Mouse (Mus musculus) neural tube, embryonic 10.5 days (tissue): ENCODE measurements around the gene Relt.

Experiments used
- DNase-seq: peaks from one replicate; pipeline ENCODE4 v3.0.0-alpha.2; 2017; ENCODE audit warnings: low spot score; ENCODE audit errors: extremely low spot score

Relt gene

DNA sequence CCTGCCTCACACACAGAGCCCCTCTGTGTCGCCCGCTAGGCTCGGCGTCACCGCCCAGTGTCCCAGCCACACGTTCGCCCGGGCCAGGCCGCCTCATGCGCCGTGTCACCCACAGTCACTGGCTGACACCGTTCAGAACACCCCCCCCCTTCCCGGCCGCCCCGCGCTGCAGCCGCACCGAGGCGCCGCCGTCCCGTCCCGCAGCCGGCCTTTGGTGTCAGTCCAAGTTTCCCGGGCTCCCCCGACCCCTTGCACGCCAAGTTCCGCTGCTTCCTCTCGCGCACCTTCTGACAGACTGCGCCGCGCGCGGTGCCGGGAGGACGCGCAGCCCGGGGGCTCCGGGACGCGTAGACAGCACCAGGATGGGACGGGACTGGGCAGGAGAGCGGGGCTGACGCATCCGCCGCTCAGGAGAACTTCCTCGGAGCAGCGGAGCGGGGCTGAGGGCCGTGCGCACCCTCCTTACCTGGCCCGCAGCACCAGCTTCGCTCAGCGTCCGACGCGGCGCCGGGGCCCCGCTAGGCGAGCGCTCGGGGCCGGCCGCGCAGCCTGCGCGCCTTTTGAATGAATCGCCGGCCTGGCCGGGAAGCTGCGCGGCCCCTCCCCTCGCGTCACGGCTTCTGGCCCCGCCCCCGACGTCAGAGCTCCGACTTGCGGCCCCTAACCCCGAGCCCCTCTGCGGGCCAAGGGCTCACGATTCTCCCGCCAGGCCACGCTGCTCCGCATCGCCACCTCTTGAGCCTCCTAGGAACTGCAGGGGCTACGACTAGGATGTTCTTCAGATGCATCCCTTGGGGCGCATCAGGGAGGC lies at the start of gene Relt:
Gene Relt, minus strand, starts transcription at position 619 of the 811 bp plus-strand sequence.
- DNase-seq, result peak; percentile 98

DNA sequence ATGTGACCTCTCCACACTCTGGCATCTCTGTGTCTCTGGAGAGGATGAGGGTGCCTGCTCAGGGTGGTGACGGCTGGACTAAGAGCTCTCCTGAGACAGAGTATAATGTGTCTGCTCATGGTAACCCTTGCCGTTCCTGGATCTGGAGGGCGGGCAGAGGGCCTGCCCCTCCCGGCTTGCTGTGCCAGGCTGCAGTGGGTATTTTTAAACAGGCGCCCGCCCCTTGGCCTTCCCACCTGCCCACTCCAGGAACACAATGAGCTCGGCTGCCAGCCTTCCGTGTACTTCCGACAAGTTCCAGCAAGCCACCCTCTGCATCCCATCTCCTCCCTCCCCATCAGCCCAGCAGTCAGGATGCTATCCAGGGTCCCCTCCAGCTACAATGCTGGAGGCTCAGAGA lies 48.5 kb upstream of the Relt start:
- DNase-seq, result peak; percentile 21

DNA sequence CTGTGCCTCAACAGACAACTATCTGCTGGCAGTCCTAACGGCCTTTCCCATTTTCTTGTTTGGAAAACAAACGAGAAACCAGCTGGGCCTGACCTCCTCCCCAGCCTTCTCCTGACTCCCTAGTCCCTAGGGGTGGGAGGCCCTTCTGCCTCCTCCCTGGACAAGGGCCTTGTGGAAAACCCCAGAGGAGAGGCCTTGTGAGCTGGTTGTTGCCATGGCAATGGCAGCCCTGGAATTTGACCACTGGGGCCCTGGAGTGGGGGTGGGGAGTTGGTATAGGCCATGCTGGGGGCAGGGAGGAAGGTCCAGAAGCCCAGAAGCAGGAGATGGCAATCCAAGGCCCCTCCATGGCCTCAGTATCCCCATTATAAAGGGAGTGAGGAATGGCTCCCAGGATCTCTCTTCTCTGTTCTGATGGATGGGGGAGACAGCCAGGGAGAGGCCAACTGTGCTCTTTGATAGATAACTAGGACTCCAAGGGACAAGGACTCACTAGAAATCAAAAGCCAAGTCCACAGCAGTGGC lies 48.1 kb upstream of the Relt start:
- DNase-seq, result peak; percentile 77

DNA sequence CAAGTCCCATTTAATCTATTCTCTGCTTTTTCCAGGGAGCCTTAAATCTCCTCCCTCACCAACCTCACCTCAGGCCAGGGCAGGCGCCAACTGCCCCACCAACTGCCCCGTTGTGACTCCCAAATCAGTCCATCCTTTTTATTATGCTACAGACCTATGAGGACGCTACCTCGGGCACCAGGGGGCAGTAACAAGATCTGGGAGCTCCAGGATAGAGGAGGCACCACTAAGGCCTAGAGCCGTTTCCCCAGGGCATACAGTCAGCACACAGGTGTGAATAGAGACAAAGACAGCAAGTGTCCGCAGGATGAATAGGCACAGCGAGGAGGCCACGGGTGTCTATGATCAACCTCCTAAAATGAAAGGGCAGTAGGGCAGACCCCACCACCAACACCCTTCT lies 45.3 kb upstream of the Relt start:
- DNase-seq, result peak; percentile 34

DNA sequence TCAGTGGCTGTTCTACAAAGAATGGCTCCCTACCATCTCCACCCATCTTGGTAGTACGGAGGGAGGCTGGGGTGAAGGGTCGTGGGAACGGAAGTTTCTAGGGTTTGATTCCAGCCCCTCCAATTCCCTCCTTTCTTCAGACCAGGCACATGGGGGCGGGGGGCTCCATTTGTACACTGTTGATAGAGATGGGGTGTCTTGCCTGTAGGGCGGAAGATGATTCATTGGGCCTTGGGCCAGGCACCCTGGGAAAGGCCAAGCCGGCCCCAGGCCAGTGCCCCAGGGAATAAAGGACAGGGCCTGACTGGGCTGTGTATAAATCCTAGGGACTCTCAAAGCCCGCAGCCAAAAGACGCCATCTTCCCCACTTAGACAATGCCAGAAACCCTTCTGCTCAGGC lies 44.8 kb upstream of the Relt start:
- DNase-seq, result no peak

DNA sequence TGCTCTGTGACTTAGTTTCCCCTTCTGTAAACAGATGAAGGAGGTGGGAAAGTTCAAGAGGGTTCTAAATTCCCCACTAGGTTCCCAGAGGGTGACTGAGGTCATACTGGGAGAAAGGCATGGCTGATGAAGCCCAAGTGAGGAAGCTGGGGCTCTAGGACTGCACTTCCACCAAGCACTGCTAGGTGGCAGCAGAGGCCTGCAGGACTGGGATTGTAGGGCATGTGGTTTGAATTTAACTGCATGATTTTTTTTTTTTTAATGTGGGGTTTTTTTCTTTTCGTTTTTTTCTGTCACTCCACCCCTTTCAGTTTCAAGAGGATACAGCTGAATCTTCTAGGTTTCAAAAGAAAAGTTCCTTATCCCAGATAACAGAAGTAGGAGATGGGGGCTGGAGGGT lies 44.0 kb upstream of the Relt start:
- peak; percentile 84 for DNase-seq

DNA sequence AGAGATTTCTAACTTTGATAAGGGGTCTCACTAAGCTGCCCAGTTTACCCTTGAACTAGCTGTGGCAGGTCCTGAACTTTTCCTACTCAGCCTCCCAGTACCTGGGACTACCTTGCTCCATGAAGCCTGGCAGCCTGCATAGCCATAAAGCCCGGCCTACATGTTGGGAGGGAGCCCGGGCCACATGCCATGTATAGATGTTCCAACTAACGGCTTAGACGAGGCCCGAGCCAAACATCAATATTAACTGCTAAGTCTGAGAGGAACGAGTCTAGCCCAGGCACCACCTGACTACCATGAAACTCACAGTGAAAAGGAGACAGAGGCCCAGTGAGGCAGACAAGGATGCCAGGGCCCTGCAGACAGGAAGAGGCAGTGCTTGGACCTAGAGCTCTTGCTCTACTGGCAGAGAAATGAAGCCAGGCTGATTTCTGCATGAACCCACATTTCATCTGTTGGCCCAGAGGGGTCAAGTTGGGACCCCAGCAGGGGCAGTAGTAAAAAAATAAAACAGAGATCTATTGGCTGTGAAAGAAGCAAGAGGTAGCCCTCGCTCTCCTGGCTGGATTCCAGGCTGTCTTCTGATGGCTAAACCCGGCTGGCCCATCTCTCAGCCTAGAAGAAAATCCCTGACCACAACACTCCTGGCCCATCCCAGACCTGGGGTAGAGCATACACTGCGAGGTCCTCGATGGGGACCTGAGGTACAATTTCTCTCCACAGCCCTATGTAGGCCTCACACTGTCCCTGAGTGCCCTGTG lies 43.0 kb upstream of the Relt start:
- DNase-seq, result no peak

DNA sequence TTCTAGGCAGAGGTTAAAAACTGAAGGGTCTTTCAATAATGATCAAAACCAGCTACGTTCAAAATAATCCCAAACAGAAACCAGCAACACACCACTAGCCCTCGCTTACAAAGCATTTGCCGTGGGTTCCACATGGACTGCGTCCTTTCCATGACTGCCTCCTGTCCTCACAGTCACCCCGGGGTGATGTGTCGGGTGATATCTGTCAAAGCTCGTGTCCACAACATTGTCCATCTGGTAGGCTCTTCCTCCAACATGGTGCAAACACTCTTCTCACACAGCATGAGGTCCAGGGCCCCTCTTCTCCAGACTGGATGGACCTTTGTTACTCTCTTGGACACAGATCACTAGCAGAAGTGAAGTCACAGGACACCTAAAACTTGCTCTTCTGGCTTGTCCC lies 41.8 kb upstream of the Relt start:
- no peak for DNase-seq

DNA sequence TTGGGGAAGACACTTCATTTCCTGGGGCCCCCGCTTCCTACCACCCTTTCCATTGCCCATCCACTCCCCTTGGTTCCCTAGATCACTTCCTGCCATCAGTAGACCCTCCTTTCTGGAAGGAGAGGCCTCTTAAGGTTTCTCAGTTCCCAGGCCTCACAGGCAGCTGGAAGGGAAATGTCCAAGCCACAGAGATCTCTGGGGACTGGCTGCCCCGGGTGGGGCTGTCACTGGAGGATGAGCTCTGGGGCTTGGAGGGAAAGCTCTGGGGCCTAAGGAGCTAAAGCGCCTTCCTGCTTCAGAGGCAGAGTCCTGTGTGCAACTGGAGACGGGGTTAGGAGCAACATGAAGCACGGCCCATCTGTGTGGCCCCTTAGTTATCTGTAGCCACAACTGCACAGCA lies 41.4 kb upstream of the Relt start:
- DNase-seq, result no peak

DNA sequence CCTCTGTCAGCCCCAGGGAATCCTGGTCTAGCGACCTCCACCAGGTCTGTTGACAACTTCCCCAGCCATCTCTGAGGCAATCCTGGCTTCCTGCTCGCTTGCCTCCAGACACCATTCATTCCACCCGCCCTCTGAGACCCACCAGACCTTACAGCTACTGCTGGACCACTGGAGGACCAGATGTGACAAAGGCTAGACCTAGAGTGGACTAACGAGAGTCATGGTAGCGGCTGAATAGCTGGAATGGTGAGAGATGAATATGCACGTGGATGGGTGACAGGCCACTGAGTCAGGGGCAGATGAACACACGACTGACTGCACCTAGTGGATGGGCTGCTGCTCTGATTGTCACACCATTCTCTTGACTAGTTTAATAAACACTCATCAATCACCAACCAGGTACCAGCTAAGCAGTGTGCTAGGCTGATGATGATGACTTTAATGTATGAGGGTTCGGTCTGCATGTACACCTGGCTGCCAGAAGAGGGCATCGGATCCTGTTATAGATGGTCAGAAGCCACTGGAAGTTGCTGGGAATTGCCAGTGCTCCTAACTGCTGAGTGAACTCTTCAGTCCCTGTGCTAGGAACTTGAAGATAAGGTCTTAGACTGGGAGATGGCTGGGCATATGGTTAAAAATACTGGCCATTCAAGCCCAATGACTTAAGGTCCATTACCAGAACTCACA lies 39.3 kb upstream of the Relt start:
- no peak for DNase-seq

DNA sequence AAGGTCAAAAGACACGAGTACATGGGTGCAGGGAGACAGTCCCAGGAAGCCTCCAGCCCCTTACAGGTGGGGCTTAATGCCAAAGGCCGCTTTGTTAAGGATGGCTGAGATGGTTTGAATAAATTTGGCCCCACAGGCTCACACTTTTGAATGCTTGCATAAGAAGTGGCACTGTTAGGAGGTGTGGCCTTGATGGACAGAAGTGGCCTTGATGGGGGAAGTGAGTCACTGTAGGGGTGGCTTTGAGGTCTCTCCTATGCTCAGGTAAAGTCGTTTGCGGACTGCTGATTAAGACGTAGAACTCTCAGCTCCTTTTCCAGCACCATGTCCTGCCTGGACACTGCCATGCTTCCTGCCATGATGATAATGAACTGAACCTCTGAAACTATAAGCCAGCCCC lies 34.6 kb upstream of the Relt start:
- no peak for DNase-seq

DNA sequence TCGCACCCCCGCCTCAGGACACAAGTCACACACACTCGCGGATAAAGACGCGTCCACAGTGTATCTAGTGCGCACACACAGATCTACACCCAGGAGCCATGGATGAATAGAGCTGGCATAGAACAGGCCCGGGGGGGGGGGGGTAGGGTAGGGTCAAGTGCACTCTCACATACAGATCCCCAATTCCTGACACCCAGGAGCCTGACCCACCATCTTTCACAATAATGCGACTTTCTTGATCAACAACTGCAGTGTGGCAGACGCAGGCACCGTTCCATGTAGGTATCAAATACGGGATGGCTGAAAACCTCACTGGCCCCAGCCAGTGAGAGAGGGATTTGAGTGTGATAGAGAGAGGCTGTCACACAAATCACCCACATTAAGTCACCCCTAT lies 31.6 kb upstream of the Relt start:
- DNase-seq, result no peak

DNA sequence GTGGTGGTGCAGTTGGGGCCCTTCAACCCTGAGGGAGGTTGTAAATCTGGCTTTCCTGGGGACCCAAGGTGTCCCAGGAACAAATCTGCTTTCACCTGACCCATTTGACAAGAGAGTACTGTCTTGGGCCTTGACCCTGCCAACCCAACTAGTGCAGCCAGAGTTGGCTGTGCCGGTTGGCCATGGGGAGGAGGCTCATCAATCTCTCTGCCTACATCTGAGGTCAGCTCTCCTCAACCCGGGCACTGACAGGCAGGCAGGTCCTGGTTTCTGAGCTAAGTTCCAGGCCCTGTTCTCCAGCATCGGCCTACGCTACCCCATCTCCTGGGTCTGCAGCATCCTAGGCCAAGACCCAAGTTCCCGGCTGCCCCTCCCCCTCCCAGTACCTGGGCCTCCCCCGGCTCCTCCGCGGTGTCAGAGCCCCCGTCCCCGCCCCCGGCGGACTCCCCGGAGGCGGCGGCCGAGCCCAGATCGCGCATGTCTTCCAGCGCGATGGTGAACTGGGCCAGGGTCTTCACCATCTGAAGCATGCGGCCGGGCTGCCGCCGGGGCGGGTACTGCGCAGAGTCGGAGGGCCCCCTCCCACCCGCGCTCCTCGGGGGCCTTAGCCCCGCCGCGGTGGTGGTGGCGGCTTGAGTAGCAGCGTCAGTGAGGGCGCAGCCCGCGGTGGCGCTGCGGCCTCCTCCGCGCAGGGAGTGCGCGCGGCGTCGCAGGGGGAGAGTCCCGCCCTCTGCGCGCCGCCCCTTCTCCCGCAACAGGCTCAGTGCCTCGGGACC lies 31.0 kb upstream of the Relt start:
- DNase-seq, result peak; percentile 42

DNA sequence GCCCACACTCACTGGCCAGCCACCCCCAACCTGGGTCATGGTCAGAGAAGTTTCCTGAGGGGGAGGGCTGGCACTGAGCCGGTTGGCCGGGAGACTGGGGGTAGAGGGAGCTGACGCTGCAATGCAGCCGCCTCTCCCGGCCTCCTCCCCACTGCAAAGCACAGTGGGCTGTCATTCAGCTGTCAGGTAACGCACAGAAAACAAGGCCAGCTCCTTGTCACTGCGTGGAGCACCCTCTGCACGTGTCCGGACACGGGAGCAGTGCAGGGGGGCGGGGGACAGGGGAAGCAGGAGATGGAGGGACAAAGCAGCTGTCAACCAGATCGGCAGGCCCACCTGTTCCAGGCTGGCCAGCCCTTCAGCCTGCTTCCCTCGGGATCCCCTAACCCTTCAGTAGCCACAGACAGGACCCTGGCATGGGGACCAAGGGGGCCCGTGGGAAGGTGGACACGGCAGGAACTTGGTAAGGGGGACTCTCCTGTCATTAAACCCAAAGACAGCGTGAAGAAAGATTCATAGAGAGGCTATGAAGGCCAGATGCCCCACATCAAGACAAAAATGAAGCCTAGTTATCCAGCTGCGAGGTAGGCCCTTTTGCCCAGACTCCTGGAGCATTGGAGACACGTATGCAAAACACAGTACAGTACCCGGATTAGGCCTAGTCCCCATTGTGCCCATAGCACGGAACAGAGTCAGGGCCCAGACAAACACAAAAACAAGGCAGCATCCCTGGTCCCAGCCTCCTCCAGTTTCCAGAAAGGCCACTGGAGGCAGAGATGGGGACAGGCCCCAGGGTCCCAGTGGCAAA lies 30.2 kb upstream of the Relt start:
- no peak for DNase-seq

DNA sequence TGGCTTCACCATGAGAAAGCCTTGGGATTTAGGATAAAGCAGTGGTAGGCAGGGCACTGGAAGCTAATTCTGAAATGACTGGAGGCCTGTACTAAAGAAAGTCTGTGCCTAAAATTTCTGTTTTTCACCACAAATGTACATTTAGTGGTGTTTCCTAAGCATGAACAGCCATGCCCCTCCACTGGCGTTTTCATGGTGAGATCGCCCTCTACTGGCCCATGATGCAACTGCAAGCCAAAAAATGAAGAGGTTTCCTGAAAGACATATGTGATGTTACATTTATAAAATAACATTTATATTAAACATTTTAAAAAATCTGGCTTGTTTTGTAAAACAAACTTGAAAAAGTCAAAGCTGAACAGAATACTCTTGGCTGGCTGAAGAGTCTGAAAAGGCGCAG lies 23.3 kb upstream of the Relt start:
- DNase-seq, result peak; percentile 64

DNA sequence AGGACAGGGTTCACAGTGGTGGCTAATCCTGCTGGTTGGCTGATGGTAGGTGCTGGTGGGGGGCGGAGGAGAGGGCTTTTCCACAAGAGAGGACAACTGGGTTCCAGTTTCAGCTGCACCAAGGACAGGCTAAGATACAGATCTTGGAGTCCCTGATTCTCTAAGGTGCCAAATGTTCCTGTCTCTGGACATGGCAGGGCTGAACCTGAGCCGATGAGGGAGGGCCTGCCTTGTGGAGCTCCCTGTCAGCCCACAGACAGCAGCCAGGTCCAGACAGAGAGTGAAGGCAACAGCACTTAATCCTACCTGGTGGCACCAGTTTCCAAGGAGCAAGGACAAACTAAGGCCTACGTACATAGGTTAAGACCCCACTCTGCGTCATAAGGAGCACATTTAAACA lies 21.2 kb upstream of the Relt start:
- DNase-seq, result no peak

DNA sequence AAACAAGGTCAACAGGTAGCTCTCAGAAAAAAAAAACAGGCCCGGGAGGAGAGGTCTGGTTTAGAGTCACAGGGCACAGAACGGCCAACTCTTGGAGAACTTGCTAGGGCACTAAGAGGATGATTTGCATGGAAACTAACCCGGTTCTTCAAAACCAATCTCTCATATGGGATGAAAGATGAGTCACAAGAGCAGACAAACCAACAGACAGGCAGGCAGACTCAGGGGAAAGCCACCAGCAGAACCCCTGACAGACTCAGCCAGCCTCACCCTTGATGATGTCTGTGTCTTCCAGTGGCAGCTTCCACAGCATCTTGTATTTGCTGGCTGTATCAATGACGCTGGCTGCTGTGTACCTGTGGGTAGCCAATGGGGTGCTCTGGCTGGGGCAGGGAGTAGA lies 18.7 kb upstream of the Relt start:
- DNase-seq, result no peak

DNA sequence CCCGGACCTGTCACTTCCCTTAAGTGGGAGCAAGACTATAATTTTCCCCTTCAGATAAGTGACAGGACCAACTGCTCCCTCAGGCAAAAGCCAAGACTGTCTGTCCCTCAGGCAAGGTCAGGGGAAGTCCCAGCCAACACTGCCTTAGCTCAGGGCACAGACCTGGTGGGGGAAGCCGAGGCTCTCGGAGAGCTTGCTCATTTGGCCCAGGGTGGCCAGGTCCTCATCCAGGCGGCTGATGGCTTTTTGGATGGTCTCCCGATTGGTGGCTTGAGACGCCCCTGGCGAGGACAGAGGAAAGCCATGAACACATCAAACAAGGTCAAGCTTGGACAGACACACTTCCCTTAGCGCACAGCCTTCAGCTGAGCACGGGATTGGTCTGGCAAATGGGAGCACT lies 18.3 kb upstream of the Relt start:
- DNase-seq, result no peak

DNA sequence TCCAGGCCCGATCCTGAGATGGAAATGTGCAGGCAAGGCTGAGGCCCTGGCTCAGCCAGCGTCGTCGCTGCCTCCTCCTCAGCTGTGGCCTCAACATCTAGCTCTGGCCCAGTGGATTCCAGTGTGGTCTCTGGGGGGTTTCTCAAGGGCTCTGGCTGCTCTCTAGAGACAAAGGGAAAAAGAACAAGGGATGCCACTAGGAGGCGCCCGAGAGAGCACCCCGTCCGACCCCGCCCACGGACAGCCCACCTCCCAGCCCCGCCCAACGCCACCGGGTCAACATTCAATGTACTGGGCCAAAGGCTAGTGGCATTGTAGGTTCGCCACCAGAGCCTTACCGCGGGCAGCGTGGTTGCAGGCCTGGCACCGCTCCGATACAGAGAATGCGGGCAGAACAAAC lies 16.3 kb upstream of the Relt start:
- DNase-seq, result peak; percentile 74

DNA sequence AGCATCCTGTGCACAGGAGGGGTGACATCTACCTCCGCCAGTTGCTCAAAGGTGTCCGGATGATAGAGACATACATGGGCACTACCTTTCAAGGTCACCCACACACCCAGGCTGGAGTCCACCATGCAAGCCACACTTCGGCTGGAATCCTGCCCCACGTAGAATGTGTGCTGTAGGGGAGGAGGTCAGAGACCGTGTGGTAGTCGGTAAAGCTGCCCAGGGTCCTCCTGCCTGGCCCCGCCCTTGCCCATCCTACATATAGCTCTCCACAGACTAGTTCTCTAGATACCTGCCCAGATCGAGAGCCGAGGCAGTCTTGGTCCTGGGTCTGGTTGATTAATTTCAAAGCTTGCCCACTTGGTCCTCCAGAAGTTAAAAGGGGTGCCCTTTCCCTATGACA lies 13.5 kb upstream of the Relt start:
- DNase-seq, result no peak

DNA sequence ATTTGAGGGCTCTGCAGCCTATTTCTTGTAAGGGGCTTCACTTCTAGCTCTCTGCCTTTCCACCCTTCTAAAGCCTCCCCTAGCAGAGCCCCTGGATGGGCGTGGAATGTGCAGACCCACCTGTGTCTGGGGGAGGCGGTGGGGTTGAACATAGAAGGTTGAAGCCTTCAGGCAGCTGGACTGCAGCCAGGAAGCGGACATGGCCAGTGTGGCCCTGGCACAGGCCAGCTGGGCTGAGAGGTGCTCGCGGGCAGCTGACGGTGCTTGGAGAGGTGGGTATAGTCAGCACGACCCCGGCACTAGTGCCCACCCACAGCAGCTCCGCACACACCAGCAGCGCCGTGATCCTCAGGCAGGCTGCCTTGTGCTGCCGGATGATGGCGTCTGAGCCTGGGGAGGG lies 13.0 kb upstream of the Relt start:
- DNase-seq, result no peak
